Mouse (Mus musculus) cerebellum, adult 2 months (tissue): Measurements from ENCODE around the gene Olfr1130.

Experiments used
- CTCF ChIP-seq: fragments of 200-500 bp; IDR thresholded peaks from 2 replicates; pipeline ENCODE4 v1.5.1; 2011; ENCODE audit warnings: low read depth, mild to moderate bottlenecking, control low read depth, low read length, moderate library complexity, borderline replicate concordance; ENCODE audit not compliant: insufficient read depth
- POLR2A ChIP-seq: fragments of 200-500 bp; IDR thresholded peaks from 2 replicates; pipeline ENCODE4 v1.6.1; 2011; ENCODE audit warnings: low read length, control low read depth, borderline replicate concordance; ENCODE audit not compliant: insufficient read depth

GRCm38 (mm10) chr2:87626804-87627203, 20.8 kb downstream of the Olfr1130 start, which contains the start of gene Olfr1131:
- TF ChIP-seq CTCF = no peak
- TF ChIP-seq POLR2A = no peak
